Mouse (Mus musculus): Measurements from ENCODE around the gene Camk2d.

- TF ChIP-seq CTCF (IDR thresholded peaks at IDR 0.05) = no peak
- TF ChIP-seq EP300 (IDR thresholded peaks at IDR 0.05) = no peak
These were observed 174.0 kb downstream of the Camk2d start for GRCm38 (mm10) chr3:126770056-126770455.
